Mouse (Mus musculus): ENCODE measurements at regions not wholly inside any gene's neighbourhood (a gene's known extent, or its start where the extent isn't known, plus 50 kb on each side); places are given as distances from the start of the nearest gene placed in this dataset.

- WGBS: 54% methylated on average over 1 of the region's 1 CpGs
These were observed 231.4 kb upstream of the Frg1 start for GRCm38 (mm10) chr8:41648276-41648675.

GRCm38 (mm10) chr8:41644626-41645025 lies 227.8 kb upstream of the Frg1 start:
- no peaks in the 10 kb centered on the region for H3K27me3 ChIP-seq
- H3K4me3 ChIP-seq (replicated peaks): no peak overlapping the region
- H3K27ac ChIP-seq: no peak overlapping the region
- ATAC-seq (ENCODE audit: low FRiP score): no peak
- no peaks in the 10 kb centered on the region for H3K36me3 ChIP-seq (replicated peaks)
- no peak overlapping the region for H3K4me2 ChIP-seq
- WGBS: 85% methylated on average over 5 of the region's 5 CpGs
- H3K9ac ChIP-seq: no peak overlapping the region
- no peaks in the 10 kb centered on the region for H3K4me1 ChIP-seq
- no peaks in the 10 kb centered on the region for H3K9me3 ChIP-seq

More at GRCm38 (mm10) chr8:41648276-41648675, 231.4 kb upstream of the Frg1 start:
- no peak overlapping the region for H3K9ac ChIP-seq
- no peak overlapping the region for H3K4me3 ChIP-seq (replicated peaks)
- H3K36me3 ChIP-seq (replicated peaks): no peaks in the 10 kb centered on the region
- no peak overlapping the region for H3K4me2 ChIP-seq
- no peak for ATAC-seq (ENCODE audit: low FRiP score)
- H3K9me3 ChIP-seq: no peaks in the 10 kb centered on the region
- H3K27ac ChIP-seq: no peak overlapping the region
- no peaks in the 10 kb centered on the region for H3K4me1 ChIP-seq
- H3K27me3 ChIP-seq: no peaks in the 10 kb centered on the region

- ATAC-seq (ENCODE audit: low FRiP score): no peak
- no peaks in the 10 kb centered on the region for H3K4me1 ChIP-seq
- H3K9ac ChIP-seq: no peak overlapping the region
- WGBS: 86% methylated on average over 4 of the region's 4 CpGs
- H3K9me3 ChIP-seq: no peaks in the 10 kb centered on the region
- no peaks in the 10 kb centered on the region for H3K36me3 ChIP-seq (replicated peaks)
- H3K27me3 ChIP-seq: no peaks in the 10 kb centered on the region
- H3K4me2 ChIP-seq: no peak overlapping the region
- H3K4me3 ChIP-seq (replicated peaks): no peak overlapping the region
- no peak overlapping the region for H3K27ac ChIP-seq
These were observed 207.0 kb upstream of the Frg1 start for GRCm38 (mm10) chr8:41623841-41624240.

GRCm38 (mm10) chr8:41600255-41600654 lies 183.4 kb upstream of the Frg1 start:
- H3K4me3 ChIP-seq (replicated peaks): no peak overlapping the region
- 87% methylated on average over 1 of the region's 1 CpGs for WGBS
- no peak overlapping the region for H3K27ac ChIP-seq
- H3K9ac ChIP-seq: no peak overlapping the region
- H3K36me3 ChIP-seq (replicated peaks): no peaks in the 10 kb centered on the region
- no peaks in the 10 kb centered on the region for H3K27me3 ChIP-seq
- no peaks in the 10 kb centered on the region for H3K4me1 ChIP-seq
- no peak overlapping the region for H3K4me2 ChIP-seq
- H3K9me3 ChIP-seq: no peaks in the 10 kb centered on the region
- ATAC-seq (ENCODE audit: low FRiP score): no peak

- WGBS: 88% methylated on average over 5 of the region's 5 CpGs
- peaks cover 2% of the 10 kb centered on the region; the same call in 1 of the 2 replicates for H3K4me1 ChIP-seq
- H3K4me3 ChIP-seq (replicated peaks): no peak overlapping the region
- H3K9me3 ChIP-seq: no peaks in the 10 kb centered on the region
- H3K27me3 ChIP-seq: no peaks in the 10 kb centered on the region
- H3K27ac ChIP-seq: no peak overlapping the region
- no peak overlapping the region for H3K4me2 ChIP-seq
- no peaks in the 10 kb centered on the region for H3K36me3 ChIP-seq (replicated peaks)
- ATAC-seq (ENCODE audit: low FRiP score): no peak
- H3K9ac ChIP-seq: no peak overlapping the region
These were observed 177.6 kb upstream of the Frg1 start for GRCm38 (mm10) chr8:41594446-41594845.

GRCm38 (mm10) chr8:41593666-41594042 lies 176.8 kb upstream of the Frg1 start:
- ATAC-seq (ENCODE audit: low FRiP score): peak; percentile 70; the same call in 1 of the 2 replicates
- no peaks in the 10 kb centered on the region for H3K9me3 ChIP-seq
- no peaks in the 10 kb centered on the region for H3K27me3 ChIP-seq
- WGBS: 41% methylated on average over 2 of the region's 2 CpGs
- H3K27ac ChIP-seq: no peak overlapping the region
- no peaks in the 10 kb centered on the region for H3K36me3 ChIP-seq (replicated peaks)
- peaks cover 2% of the 10 kb centered on the region; the same call in 1 of the 2 replicates for H3K4me1 ChIP-seq
- H3K9ac ChIP-seq: no peak overlapping the region
- no peak overlapping the region for H3K4me3 ChIP-seq (replicated peaks)
- no peak overlapping the region for H3K4me2 ChIP-seq

GRCm38 (mm10) chr8:41592741-41593665 lies 176.1 kb upstream of the Frg1 start:
- no peak overlapping the region for H3K4me2 ChIP-seq
- H3K4me3 ChIP-seq (replicated peaks): no peak overlapping the region
- H3K9me3 ChIP-seq: no peaks in the 10 kb centered on the region
- H3K9ac ChIP-seq: no peak overlapping the region
- peaks cover 2% of the 10 kb centered on the region; the same call in 1 of the 2 replicates for H3K4me1 ChIP-seq
- H3K36me3 ChIP-seq (replicated peaks): no peaks in the 10 kb centered on the region
- ATAC-seq (ENCODE audit: low FRiP score): peak; percentile 41; the same call in 1 of the 2 replicates
- no peak overlapping the region for H3K27ac ChIP-seq
- no peaks in the 10 kb centered on the region for H3K27me3 ChIP-seq
- WGBS: 54% methylated on average over 6 of the region's 6 CpGs

- ATAC-seq (ENCODE audit: low FRiP score): no peak
- Histone ChIP-seq H3K9ac (no peak overlapping the region), H3K36me3 (replicated peaks) (no peaks in the 10 kb centered on the region), H3K4me1 (peaks cover 2% of the 10 kb centered on the region; the same call in 1 of the 2 replicates), H3K27ac (no peak overlapping the region), H3K4me2 (no peak overlapping the region), H3K27me3 (no peaks in the 10 kb centered on the region), H3K4me3 (replicated peaks) (no peak overlapping the region), H3K9me3 (no peaks in the 10 kb centered on the region)
- 78% methylated on average over 9 of the region's 9 CpGs for WGBS
These were observed 175.3 kb upstream of the Frg1 start for GRCm38 (mm10) chr8:41592174-41592573.

GRCm38 (mm10) chr8:41588157-41588556 lies 171.3 kb upstream of the Frg1 start:
- no peaks in the 10 kb centered on the region; the same call in 1 of the 2 replicates for H3K4me1 ChIP-seq
- no peak overlapping the region for H3K27ac ChIP-seq
- no peaks in the 10 kb centered on the region for H3K27me3 ChIP-seq
- 29% methylated on average over 2 of the region's 2 CpGs for WGBS
- no peak overlapping the region for H3K9ac ChIP-seq
- H3K9me3 ChIP-seq: no peaks in the 10 kb centered on the region
- no peak overlapping the region for H3K4me2 ChIP-seq
- no peak for ATAC-seq (ENCODE audit: low FRiP score)
- H3K4me3 ChIP-seq (replicated peaks): no peak overlapping the region
- no peaks in the 10 kb centered on the region for H3K36me3 ChIP-seq (replicated peaks)

GRCm38 (mm10) chr8:41573027-41573885 lies 156.4 kb upstream of the Frg1 start:
- Histone ChIP-seq H3K9me3 (no peaks in the 10 kb centered on the region), H3K4me3 (replicated peaks) (no peak overlapping the region), H3K4me2 (no peak overlapping the region), H3K9ac (no peak overlapping the region), H3K27me3 (no peaks in the 10 kb centered on the region), H3K4me1 (peaks cover 11% of the 10 kb centered on the region; the same call in 1 of the 2 replicates), H3K27ac (no peak overlapping the region), H3K36me3 (replicated peaks) (no peaks in the 10 kb centered on the region)
- peak; percentile 84 for ATAC-seq (ENCODE audit: low FRiP score)
- 33% methylated on average over 10 of the region's 10 CpGs for WGBS

GRCm38 (mm10) chr8:41570566-41570965 lies 153.7 kb upstream of the Frg1 start:
- no peak overlapping the region for H3K4me3 ChIP-seq (replicated peaks)
- no peaks in the 10 kb centered on the region for H3K27me3 ChIP-seq
- H3K27ac ChIP-seq: no peak overlapping the region
- H3K36me3 ChIP-seq (replicated peaks): no peaks in the 10 kb centered on the region
- no peak overlapping the region for H3K9ac ChIP-seq
- no peaks in the 10 kb centered on the region for H3K9me3 ChIP-seq
- 45% methylated on average over 6 of the region's 6 CpGs for WGBS
- no peak; the same call in 1 of the 2 replicates for ATAC-seq (ENCODE audit: low FRiP score)
- H3K4me2 ChIP-seq: 0 out of 2 replicates have a peak overlapping the region, but pooled peaks have one; percentile 6
- peaks cover 11% of the 10 kb centered on the region; the same call in 1 of the 2 replicates for H3K4me1 ChIP-seq

- Histone ChIP-seq H3K27me3 (no peaks in the 10 kb centered on the region), H3K4me2 (no peak overlapping the region), H3K4me1 (no peaks in the 10 kb centered on the region), H3K4me3 (replicated peaks) (no peak overlapping the region), H3K27ac (no peak overlapping the region), H3K9me3 (no peaks in the 10 kb centered on the region), H3K9ac (no peak overlapping the region), H3K36me3 (replicated peaks) (no peaks in the 10 kb centered on the region)
- WGBS: 88% methylated on average over 14 of the region's 14 CpGs
- no peak for ATAC-seq (ENCODE audit: low FRiP score)
These were observed 145.1 kb upstream of the Frg1 start for GRCm38 (mm10) chr8:41561995-41562394.

All from forebrain, embryonic 12.5 days (tissue).